Mouse (Mus musculus) layer of hippocampus, postnatal 25 days (tissue): ENCODE data around the gene Onecut1. TPM values are rescaled to one million over a fixed set of nuclear protein-coding genes. Genes with fewer than 3 reads are reported as not detected.

Experiments used
- DNase-seq, 2 experiments: peaks; one replicate each; pipeline ENCODE4 v3.0.0; 2022; ENCODE audit warnings: mixed read lengths in 2 of 2, low spot score in 1 of 2; ENCODE audit errors: extremely low spot score in 1 of 2
- total RNA-seq, 2 experiments: library from RNA; stranded (reverse); gene quantifications; 2 replicates each; pipeline ENCODE4 v1.2.3; 2021

Onecut1 gene
- total RNA-seq, 2 experiments from 2014 or later: 0.37 to 1.1 TPM

- DNase-seq: no peak
These were observed 3.6 kb upstream of the Onecut1 start for GRCm38 (mm10) chr9:74858111-74858510.

GRCm38 (mm10) chr9:74860461-74860860 lies 1.3 kb upstream of the Onecut1 start:
- DNase-seq: no peak

GRCm38 (mm10) chr9:74862096-74862780 lies 517 bp downstream of the Onecut1 start:
- no peak for DNase-seq

- no peak for DNase-seq
These were observed 1.3 kb downstream of the Onecut1 start for GRCm38 (mm10) chr9:74862783-74863654.

GRCm38 (mm10) chr9:74863655-74864443 lies 2.1 kb downstream of the Onecut1 start:
- DNase-seq: no peak

- DNase-seq: no peak
These were observed 2.8 kb downstream of the Onecut1 start for GRCm38 (mm10) chr9:74864471-74864870.

- DNase-seq: no peak
These were observed 5.0 kb downstream of the Onecut1 start for GRCm38 (mm10) chr9:74866596-74867313.

- peak in 1 of 2 experiments; percentile 53 for DNase-seq
These were observed 6.0 kb downstream of the Onecut1 start for GRCm38 (mm10) chr9:74867641-74868205.

- no peak for DNase-seq
These were observed 6.7 kb downstream of the Onecut1 start for GRCm38 (mm10) chr9:74868336-74868950.

- DNase-seq: peak; percentile 64 to 94
These were observed 9.4 kb downstream of the Onecut1 start for GRCm38 (mm10) chr9:74870960-74871688.

GRCm38 (mm10) chr9:74876328-74876727 lies 14.6 kb downstream of the Onecut1 start:
- no peak for DNase-seq

- no peak for DNase-seq
These were observed 16.0 kb downstream of the Onecut1 start for GRCm38 (mm10) chr9:74877709-74878108.

- no peak for DNase-seq
These were observed 26.1 kb downstream of the Onecut1 start for GRCm38 (mm10) chr9:74887866-74888265.

GRCm38 (mm10) chr9:74896742-74897141 lies 35.0 kb downstream of the Onecut1 start:
- DNase-seq: no peak

GRCm38 (mm10) chr9:74897375-74897982 lies 35.8 kb downstream of the Onecut1 start:
- DNase-seq: no peak

- DNase-seq: no peak
These were observed 38.4 kb downstream of the Onecut1 start for GRCm38 (mm10) chr9:74900141-74900540.

- peak; percentile 27 to 83 for DNase-seq
These were observed 43.3 kb downstream of the Onecut1 start for GRCm38 (mm10) chr9:74904866-74905508.

GRCm38 (mm10) chr9:74906951-74907350 lies 45.2 kb downstream of the Onecut1 start:
- DNase-seq: no peak
